Mouse (Mus musculus) liver, embryonic 14.5 days (tissue): Measurements from ENCODE around the gene Ch25h. TPM values are rescaled to one million over a fixed set of nuclear protein-coding genes. Genes with fewer than 3 reads are reported as not detected.
A peak's percentile ranks its signal among the peaks of the same experiment; 100 is the strongest.

Experiments
- ATAC-seq: fragments of 200-750 bp; cut with Nextera tagmentation; 2 replicates; pipeline ENCODE4 v1.8.0; 2017; ENCODE audit warnings: moderate number of reproducible peaks, mild to moderate bottlenecking, moderate library complexity; ENCODE audit not compliant: insufficient read depth
- DNase-seq, 3 experiments: peaks; one replicate each; pipeline ENCODE4 v3.0.0-alpha.2; 2012 to 2013; ENCODE audit warnings: low read depth in 3 of 3, low spot score in 3 of 3
- H3K27ac ChIP-seq: fragments of 300-500 bp; sonication (generic); 2 replicates; pipeline ENCODE4 v1.5.1; 2014; ENCODE audit warnings: moderate library complexity, mild to moderate bottlenecking, control low read depth, inconsistent platforms
- H3K27me3 ChIP-seq: fragments of 300-500 bp; sonication (generic); 2 replicates; pipeline ENCODE4 v1.6.1; 2014; ENCODE audit warnings: mild to moderate bottlenecking, low read length, moderate library complexity; ENCODE audit not compliant: control insufficient read depth, insufficient read depth
- H3K36me3 ChIP-seq: fragments of 300-500 bp; sonication (generic); replicated peaks from 2 replicates; pipeline ENCODE4 v1.6.1; 2014; ENCODE audit warnings: low read depth; ENCODE audit not compliant: control insufficient read depth, insufficient read depth
- H3K4me1 ChIP-seq, 2 experiments: fragments of 200-500 bp in 1 of 2; fragments of 300-500 bp in 1 of 2; sonication (generic) in 1 of 2; replicated peaks; 2 replicates each; pipeline ENCODE4 v1.6.1; 2012 to 2014; ENCODE audit warnings: antibody characterized with exemption in 1 of 2, inconsistent platforms in 1 of 2, low read length in 1 of 2; ENCODE audit not compliant: control insufficient read depth in 2 of 2, insufficient read depth in 2 of 2
- H3K4me2 ChIP-seq: fragments of 300-500 bp; sonication (generic); 2 replicates; pipeline ENCODE4 v1.6.1; 2014; ENCODE audit warnings: low read depth, mild to moderate bottlenecking, control low read depth, moderate library complexity
- H3K4me3 ChIP-seq, 2 experiments: fragments of 200-500 bp in 1 of 2; fragments of 300-500 bp in 1 of 2; sonication (generic) in 1 of 2; 2 replicates each; pipeline ENCODE4 v1.5.1; 2012 to 2014; ENCODE audit warnings: low read depth in 2 of 2, low read length in 2 of 2, mild to moderate bottlenecking in 2 of 2, control low read depth in 1 of 2, inconsistent platforms in 1 of 2, moderate library complexity in 1 of 2; ENCODE audit not compliant: insufficient read depth in 1 of 2
- H3K9ac ChIP-seq: fragments of 300-500 bp; sonication (generic); replicated peaks from 2 replicates; pipeline ENCODE4 v1.6.1; 2014; ENCODE audit warnings: mild to moderate bottlenecking, control low read depth, moderate library complexity
- H3K9me3 ChIP-seq: fragments of 300-500 bp; sonication (generic); 2 replicates; pipeline ENCODE4 v1.6.1; 2016; ENCODE audit warnings: low read length, mixed read lengths; ENCODE audit not compliant: control insufficient read depth
- CTCF ChIP-seq: IDR thresholded peaks from 2 replicates; pipeline ENCODE4 v1.5.1; 2016; ENCODE audit warnings: antibody characterized with exemption, low read depth, control low read depth
- EP300 ChIP-seq: IDR thresholded peaks from 2 replicates; pipeline ENCODE4 v1.6.1; 2016; ENCODE audit warnings: antibody characterized with exemption, low read depth
- WGBS: fragments of 180-500 bp; shearing (Covaris S2); extraction: QIAGEN DNeasy Blood & Tissue Kit; methylation state at CpG from one replicate; pipeline ENCODE4 v1.1.7; 2014; ENCODE audit not compliant: insufficient replicate concordance; 5-methylcytosine and 5-hydroxymethylcytosine counted together
- polyA plus RNA-seq, 2 experiments: library from polyadenylated mRNA; depleted of rRNA in 1 of 2; stranded (reverse) in 1 of 2; unstranded in 1 of 2; fragments of >200 nt; fragmentation: Nextera tagmentation in 1 of 2; extraction: Ambion mirVana in 1 of 2; gene quantifications; 2 replicates each; pipeline versions ENCODE4 v1.2.1 to v1.2.3; 2012 to 2014

The Ch25h gene
- polyA plus RNA-seq, 2 experiments, result 0.15 TPM; not detected in 1

DNA sequence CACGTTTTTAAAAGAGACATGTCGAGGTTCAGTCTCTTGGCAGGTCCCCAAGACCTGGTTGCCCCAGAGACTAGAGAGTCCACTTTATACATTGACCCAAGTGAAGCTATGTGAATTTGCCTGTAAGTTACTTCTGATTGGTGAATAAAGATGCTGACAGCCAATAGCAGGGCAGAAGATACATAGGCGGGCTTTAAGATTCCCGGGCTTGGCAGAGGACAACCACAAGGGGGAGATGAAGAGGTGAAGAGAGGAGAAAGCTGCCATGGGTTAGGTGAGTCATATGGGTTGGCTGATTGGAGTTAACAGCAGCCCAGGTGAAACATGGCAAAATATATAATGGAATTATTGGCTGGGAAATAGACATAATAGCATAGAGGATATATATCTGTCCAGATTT lies 25.8 kb upstream of the Ch25h start:
- H3K4me1 ChIP-seq, result peaks cover 0 to 6% of the 10 kb centered on the region in 2 experiments; a peak in 2 of 4 replicates
- TF ChIP-seq CTCF (peak; percentile 78), EP300 (no peak)
- no peak overlapping the region for H3K4me2 ChIP-seq
- H3K27me3 ChIP-seq, result no peaks in the 10 kb centered on the region
- peak; percentile 57 to 65 (median 59) for DNase-seq
- H3K27ac ChIP-seq, result no peak overlapping the region
- no peak overlapping the region for H3K4me3 ChIP-seq
- no peaks in the 10 kb centered on the region; the same call in 1 of the 2 replicates for H3K36me3 ChIP-seq
- no peaks in the 10 kb centered on the region for H3K9me3 ChIP-seq
- H3K9ac ChIP-seq, result no peak overlapping the region
- peak; percentile 80 for ATAC-seq
- 30% methylated on average over 4 of the region's 4 CpGs for WGBS

DNA sequence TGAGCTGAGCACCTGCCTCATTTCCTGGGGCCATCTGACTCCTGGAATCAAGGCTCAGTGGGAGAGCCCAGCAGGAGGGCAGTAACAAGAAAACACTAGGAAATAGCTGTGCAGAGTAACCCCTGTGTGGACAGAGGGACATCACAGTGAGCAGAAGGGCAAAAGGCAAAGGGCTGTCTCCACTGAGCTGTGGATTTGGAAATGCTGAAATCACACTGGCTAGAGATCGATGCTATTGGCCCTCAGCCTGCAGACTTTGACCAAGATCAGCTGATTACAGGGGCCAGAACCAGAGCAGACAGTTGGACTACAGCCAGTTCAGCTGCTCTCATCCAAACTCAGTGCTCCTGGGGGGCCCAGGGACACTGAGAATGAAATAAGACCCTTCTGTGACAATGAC lies 21.4 kb upstream of the Ch25h start:
- peaks cover 0 to 9% of the 10 kb centered on the region in 2 experiments; a peak in 2 of 4 replicates for H3K4me1 ChIP-seq
- 35% methylated on average over 1 of the region's 1 CpGs for WGBS
- DNase-seq, result peak in 1 of 3 experiments; percentile 25

DNA sequence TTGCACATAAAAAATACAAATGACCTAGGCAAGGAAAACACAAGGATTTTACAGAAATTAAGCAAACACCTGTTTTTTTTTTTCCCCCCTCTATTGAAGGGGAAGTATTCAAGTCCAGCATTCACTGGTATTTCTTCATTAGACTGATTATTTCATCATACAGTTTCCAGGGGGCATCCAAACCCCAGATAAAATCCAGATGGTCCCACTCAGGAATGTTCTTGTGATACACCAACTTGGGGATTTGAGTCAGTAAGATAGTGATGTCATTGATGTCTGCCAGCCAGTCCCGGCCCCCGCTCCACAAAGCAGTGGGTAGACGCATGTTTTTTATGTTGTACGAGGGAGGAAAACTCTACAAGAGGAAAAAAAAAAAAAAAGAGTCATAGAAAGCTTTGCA lies 18.9 kb upstream of the Ch25h start:
- Histone ChIP-seq H3K27ac (no peak overlapping the region), H3K9me3 (no peaks in the 10 kb centered on the region), H3K9ac (no peak overlapping the region), H3K4me2 (no peak overlapping the region), H3K27me3 (no peaks in the 10 kb centered on the region), H3K4me3 (no peak overlapping the region), H3K4me1 (peaks cover 0 to 9% of the 10 kb centered on the region in 2 experiments; a peak in 2 of 4 replicates), H3K36me3 (no peaks in the 10 kb centered on the region; the same call in none of the 2 replicates)
- TF ChIP-seq CTCF, result no peak
- TF ChIP-seq EP300, result no peak
- DNase-seq (no peak), ATAC-seq (no peak)
- WGBS, result 77% methylated on average over 4 of the region's 4 CpGs

More for the DNA sequence above, 21.4 kb upstream of the Ch25h start:
- no peaks in the 10 kb centered on the region for H3K27me3 ChIP-seq
- H3K4me2 ChIP-seq, result no peak overlapping the region
- H3K4me3 ChIP-seq, result no peak overlapping the region
- no peak overlapping the region for H3K27ac ChIP-seq
- TF ChIP-seq CTCF (no peak), EP300 (no peak)
- no peaks in the 10 kb centered on the region; the same call in none of the 2 replicates for H3K36me3 ChIP-seq
- H3K9me3 ChIP-seq, result no peaks in the 10 kb centered on the region
- H3K9ac ChIP-seq, result no peak overlapping the region
- ATAC-seq, result peak; percentile 74

DNA sequence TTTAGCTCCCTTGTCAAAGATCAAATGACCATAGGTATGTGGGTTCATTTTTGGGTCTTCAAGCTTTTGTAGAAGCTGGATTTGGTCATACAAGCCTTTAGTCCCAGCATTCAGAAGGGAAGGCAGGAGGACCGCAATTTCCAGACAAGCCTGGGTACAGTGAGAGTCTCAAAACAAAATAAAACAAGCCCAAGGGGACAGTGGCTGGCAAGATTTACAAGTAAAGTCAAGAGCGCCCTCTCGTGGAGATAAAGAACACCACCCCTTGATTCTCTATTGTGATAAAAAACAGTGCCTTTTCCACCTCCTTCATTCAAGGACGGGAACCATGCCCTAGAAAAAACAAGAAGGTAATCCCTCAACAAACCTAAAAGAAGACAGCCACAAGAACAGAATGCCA lies 8.6 kb upstream of the Ch25h start:
- ATAC-seq, result no peak
- TF ChIP-seq EP300, result no peak
- TF ChIP-seq CTCF, result peak; percentile 54; the same call in 1 of the 2 replicates
- no peak overlapping the region for H3K27ac ChIP-seq
- H3K36me3 ChIP-seq, result no peaks in the 10 kb centered on the region
- no peaks in the 10 kb centered on the region for H3K9me3 ChIP-seq
- WGBS, result 7% methylated on average over 4 of the region's 4 CpGs
- H3K4me2 ChIP-seq, result no peak overlapping the region
- H3K4me3 ChIP-seq, result no peak overlapping the region
- no peak overlapping the region for H3K9ac ChIP-seq
- DNase-seq, result peak; percentile 20 to 31 (median 24)
- H3K4me1 ChIP-seq, result no peaks in the 10 kb centered on the region
- no peaks in the 10 kb centered on the region for H3K27me3 ChIP-seq

DNA sequence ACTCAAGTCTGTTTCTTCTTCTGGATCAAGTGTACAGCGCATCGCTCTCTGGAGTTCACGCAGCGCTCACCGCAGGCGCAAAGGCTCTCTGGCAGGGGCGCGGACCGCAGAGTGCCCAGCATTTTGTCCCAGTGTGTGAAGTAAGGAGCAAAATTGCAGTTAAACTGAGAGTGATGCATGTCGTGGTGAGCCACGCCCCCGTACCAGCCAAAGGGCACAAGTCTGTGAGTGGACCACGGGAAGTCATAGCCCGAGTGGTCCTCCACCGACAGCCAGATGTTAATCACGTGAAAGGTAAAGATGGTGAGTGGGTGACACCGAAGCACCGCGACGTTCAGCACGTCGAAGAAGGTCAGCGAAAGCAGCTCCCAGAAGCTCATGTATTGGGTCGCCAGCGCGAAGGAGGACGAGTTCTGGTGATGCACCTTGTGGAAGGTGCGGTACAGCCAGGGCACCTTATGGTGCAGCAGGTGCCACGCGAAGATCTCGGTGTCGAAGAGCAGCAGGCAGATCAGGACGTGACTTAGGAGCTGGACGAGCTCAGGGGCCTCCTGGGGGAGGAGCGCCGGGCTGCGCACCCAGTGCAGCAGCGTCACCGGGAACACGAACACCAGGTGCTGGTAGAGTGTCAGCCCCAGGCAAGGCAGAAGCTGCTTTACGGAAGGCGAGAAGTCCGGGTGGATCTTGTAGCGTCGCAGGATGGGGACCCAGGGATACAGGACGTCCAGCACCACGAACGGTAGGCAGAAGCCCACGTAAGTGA lies 555 bp downstream of the Ch25h start:
- ATAC-seq (no peak), DNase-seq (no peak)
- H3K36me3 ChIP-seq, result no peaks in the 10 kb centered on the region
- TF ChIP-seq EP300, result no peak
- TF ChIP-seq CTCF, result no peak
- WGBS, result 9% methylated on average over 49 of the region's 49 CpGs
- H3K27me3 ChIP-seq, result peaks cover 33% of the 10 kb centered on the region
- H3K27ac ChIP-seq, result no peak overlapping the region
- H3K4me3 ChIP-seq, result peak overlapping the region; percentile 41 to 44
- H3K4me2 ChIP-seq, result peak overlapping the region; percentile 67
- H3K4me1 ChIP-seq, result no peaks in the 10 kb centered on the region; a peak in 1 of 4 replicates
- no peak overlapping the region for H3K9ac ChIP-seq
- H3K9me3 ChIP-seq, result no peaks in the 10 kb centered on the region
